ENCODE assay signal across 26 mouse cellular contexts in the genomic region with DNA sequence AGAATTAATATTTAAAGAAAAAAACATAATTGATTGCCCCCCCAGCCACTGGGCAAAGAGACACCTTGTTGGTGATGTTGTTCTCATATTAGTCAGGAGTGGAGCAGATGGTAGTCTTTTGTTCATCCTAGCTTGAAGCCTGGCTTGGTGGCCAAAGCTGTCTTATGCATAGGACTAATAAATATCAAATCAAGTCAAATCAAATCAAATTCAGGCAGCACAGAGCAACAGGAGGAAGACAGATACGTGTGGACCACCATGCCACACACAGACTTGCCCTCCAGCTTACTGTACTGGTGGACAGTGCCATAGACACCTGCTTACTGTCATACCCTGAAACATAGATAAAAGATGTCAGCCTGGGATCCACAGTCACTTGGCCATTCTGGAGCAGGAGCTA.
"Had no signal": no experiment of that assay in that cellular context is flagged by ENCODE, and none has a peak within 500 bp of the region (broad histone marks: within the 10 kb centered on the region; RNA-seq: fewer than 3 reads in every experiment).

No protein-coding gene starts in this region.

- H3K27me3 ChIP-seq: embryonic facial prominence, embryonic 12.5 days; embryonic facial prominence, embryonic 13.5 days; embryonic facial prominence, embryonic 15.5 days; forebrain, embryonic 12.5 days; forebrain, embryonic 13.5 days; forebrain, embryonic 15.5 days had no signal

- H3K36me3 ChIP-seq: embryonic facial prominence, embryonic 10.5 days; embryonic facial prominence, embryonic 12.5 days; embryonic facial prominence, embryonic 13.5 days; embryonic facial prominence, embryonic 15.5 days; forebrain, embryonic 10.5 days; forebrain, embryonic 12.5 days; forebrain, embryonic 15.5 days had no signal

- H3K4me3 ChIP-seq: embryonic facial prominence, embryonic 10.5 days; embryonic facial prominence, embryonic 12.5 days; embryonic facial prominence, embryonic 13.5 days; embryonic facial prominence, embryonic 15.5 days; erythroblast, embryonic 14.5 days; forebrain, embryonic 10.5 days; forebrain, embryonic 12.5 days; forebrain, embryonic 13.5 days; forebrain, embryonic 15.5 days; gastrocnemius, adult 2 months; heart, adult 2 months had no signal

- H3K9me3 ChIP-seq: embryonic facial prominence, embryonic 10.5 days; embryonic facial prominence, embryonic 12.5 days; embryonic facial prominence, embryonic 13.5 days; embryonic facial prominence, embryonic 15.5 days; forebrain, embryonic 10.5 days; forebrain, embryonic 12.5 days; forebrain, embryonic 13.5 days; forebrain, embryonic 15.5 days had no signal

- DNase-seq: cerebellum, adult 2 months; cerebellum, adult 9-10 months; cerebellum, adult 9-11 months; cerebellum, postnatal 14 days; cerebellum, postnatal 25 days; cerebellum, postnatal 36 days; embryo, embryonic 11 days; forebrain, postnatal 0 days; gastrocnemius, adult 2 months; gastrocnemius, postnatal 10 days; gastrocnemius, postnatal 14 days; gastrocnemius, postnatal 25 days; gastrocnemius, postnatal 36 days; heart, adult 18-20 months; heart, adult 2 months had no signal

- H3K4me1 ChIP-seq: embryonic facial prominence, embryonic 10.5 days; embryonic facial prominence, embryonic 12.5 days; embryonic facial prominence, embryonic 13.5 days; embryonic facial prominence, embryonic 15.5 days; forebrain, embryonic 10.5 days; forebrain, embryonic 12.5 days; forebrain, embryonic 13.5 days; forebrain, embryonic 15.5 days had no signal

- ATAC-seq: forebrain, embryonic 13.5 days; forebrain, embryonic 14.5 days; forebrain, embryonic 15.5 days; forebrain, embryonic 16.5 days; forebrain, postnatal 0 days had no signal

- H3K9ac ChIP-seq: embryonic facial prominence, embryonic 12.5 days; embryonic facial prominence, embryonic 13.5 days; embryonic facial prominence, embryonic 15.5 days; forebrain, embryonic 12.5 days; forebrain, embryonic 13.5 days; forebrain, embryonic 15.5 days; forebrain, postnatal 0 days had no signal

- H3K4me2 ChIP-seq: embryonic facial prominence, embryonic 12.5 days; embryonic facial prominence, embryonic 13.5 days; embryonic facial prominence, embryonic 15.5 days; forebrain, embryonic 12.5 days; forebrain, embryonic 13.5 days; forebrain, embryonic 15.5 days had no signal

- H3K27ac ChIP-seq: embryonic facial prominence, embryonic 10.5 days; embryonic facial prominence, embryonic 12.5 days; embryonic facial prominence, embryonic 13.5 days; embryonic facial prominence, embryonic 15.5 days; forebrain, embryonic 10.5 days; forebrain, embryonic 12.5 days; forebrain, embryonic 13.5 days; forebrain, embryonic 15.5 days; gastrocnemius, adult 2 months; heart, adult 2 months had no signal
